Mouse (Mus musculus): ENCODE measurements around the gene Sema6d.

- TF ChIP-seq CTCF (IDR thresholded peaks at IDR 0.05; ENCODE audit: borderline replicate concordance, insufficient read depth, low read length) (no peak), POLR2A (IDR thresholded peaks at IDR 0.05; ENCODE audit: low read depth, low read length) (no peak)
Observed at GRCm38 (mm10) chr2:124573734-124574133, 484.0 kb downstream of the Sema6d start.
